Mouse (Mus musculus) stomach, embryonic 15.5 days (tissue): ENCODE results near the gene 1700113H08Rik. TPM values are rescaled to one million over a fixed set of nuclear protein-coding genes. Genes with fewer than 3 reads are reported as not detected.

Experiments used
- ATAC-seq: fragments of 200-750 bp; cut with Nextera tagmentation; 2 replicates; pipeline ENCODE4 v1.8.0; 2017; ENCODE audit warnings: low read depth, moderate number of reproducible peaks, moderate TSS enrichment; ENCODE audit not compliant: insufficient read depth, low FRiP score
- H3K27ac ChIP-seq: fragments of 300-500 bp; sonication (generic); 2 replicates; pipeline ENCODE4 v1.5.1; 2015; ENCODE audit warnings: mild to moderate bottlenecking, inconsistent platforms
- H3K27me3 ChIP-seq: fragments of 300-500 bp; sonication (generic); replicated peaks from 2 replicates; pipeline ENCODE4 v1.6.1; 2015; ENCODE audit warnings: inconsistent platforms
- H3K36me3 ChIP-seq: fragments of 300-500 bp; sonication (generic); 2 replicates; pipeline ENCODE4 v1.6.1; 2015; ENCODE audit warnings: inconsistent platforms
- H3K4me1 ChIP-seq: fragments of 300-500 bp; sonication (generic); 2 replicates; pipeline ENCODE4 v1.6.1; 2015; ENCODE audit warnings: inconsistent platforms
- H3K4me2 ChIP-seq: fragments of 300-500 bp; sonication (generic); 2 replicates; pipeline ENCODE4 v1.6.1; 2015; ENCODE audit warnings: mild to moderate bottlenecking, inconsistent platforms
- H3K4me3 ChIP-seq: fragments of 300-500 bp; sonication (generic); replicated peaks from 2 replicates; pipeline ENCODE4 v1.5.1; 2015; ENCODE audit warnings: inconsistent platforms
- H3K9ac ChIP-seq: fragments of 300-500 bp; sonication (generic); 2 replicates; pipeline ENCODE4 v1.6.1; 2015; ENCODE audit warnings: inconsistent platforms
- H3K9me3 ChIP-seq: fragments of 300-500 bp; sonication (generic); 2 replicates; pipeline ENCODE4 v1.6.1; 2016; ENCODE audit warnings: inconsistent platforms
- WGBS: fragments of 180-500 bp; shearing (Covaris S2); methylation state at CpG from one replicate; pipeline ENCODE4 v1.1.7; 2015; 5-methylcytosine and 5-hydroxymethylcytosine counted together
- polyA plus RNA-seq: library from polyadenylated mRNA; unstranded; fragments of >200 nt; fragmentation: Nextera tagmentation; extraction: Ambion mirVana; gene quantifications from 2 replicates; pipeline ENCODE4 v1.2.1, GENCODE M21; 2015

Gene 1700113H08Rik
- polyA plus RNA-seq, 1 experiment from 2014 or later: 0.14 TPM

GRCm38 (mm10) chr10:87037062-87037461 is 20.8 kb upstream of the 1700113H08Rik start:
- H3K4me1 ChIP-seq: peaks cover 2% of the 10 kb centered on the region; the same call in 1 of the 2 replicates
- no peak overlapping the region for H3K27ac ChIP-seq
- WGBS: 37% methylated on average over 5 of the region's 5 CpGs
- H3K27me3 ChIP-seq: 0 out of 2 replicates have a peak, but pooled peaks cover 5% of the 10 kb centered on the region
- no peak overlapping the region for H3K9ac ChIP-seq
- no peak for ATAC-seq
- no peaks in the 10 kb centered on the region for H3K9me3 ChIP-seq
- H3K4me3 ChIP-seq: no peak overlapping the region
- no peak overlapping the region for H3K4me2 ChIP-seq
- H3K36me3 ChIP-seq: no peaks in the 10 kb centered on the region

DNA sequence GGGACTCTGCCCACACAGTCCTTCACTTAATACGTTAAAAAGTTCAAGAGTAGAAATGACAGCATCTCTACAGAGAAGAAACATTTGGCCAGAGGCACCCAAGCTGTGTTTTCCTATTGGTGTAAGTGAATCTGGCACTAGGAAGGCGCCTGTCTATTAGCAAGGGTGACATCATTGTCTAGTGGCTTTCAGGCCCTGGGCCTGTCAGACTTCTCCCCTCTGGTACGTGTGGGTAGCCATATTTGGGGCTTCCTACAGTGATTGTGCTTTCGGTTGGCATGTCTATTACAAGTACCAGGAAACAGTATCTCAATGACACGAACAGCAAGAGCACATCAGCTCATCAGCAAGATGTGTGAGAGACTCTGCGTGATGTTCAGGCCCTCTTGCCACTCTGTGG is 18.5 kb upstream of the 1700113H08Rik start:
- H3K9me3 ChIP-seq: no peaks in the 10 kb centered on the region
- WGBS: 72% methylated on average over 6 of the region's 6 CpGs
- ATAC-seq: no peak

GRCm38 (mm10) chr10:87039800-87040199 is 18.0 kb upstream of the 1700113H08Rik start:
- H3K27ac ChIP-seq: no peak overlapping the region
- H3K4me2 ChIP-seq: no peak overlapping the region
- ATAC-seq: no peak
- no peaks in the 10 kb centered on the region for H3K9me3 ChIP-seq
- H3K36me3 ChIP-seq: no peaks in the 10 kb centered on the region
- peaks cover 2% of the 10 kb centered on the region; the same call in 1 of the 2 replicates for H3K4me1 ChIP-seq
- WGBS: 88% methylated on average over 3 of the region's 3 CpGs
- H3K9ac ChIP-seq: no peak overlapping the region
- 0 out of 2 replicates have a peak, but pooled peaks cover 5% of the 10 kb centered on the region for H3K27me3 ChIP-seq
- H3K4me3 ChIP-seq: no peak overlapping the region

More for the DNA sequence above, 18.5 kb upstream of the 1700113H08Rik start:
- Histone ChIP-seq H3K36me3 (no peaks in the 10 kb centered on the region), H3K27ac (no peak overlapping the region), H3K4me1 (peaks cover 2% of the 10 kb centered on the region; the same call in 1 of the 2 replicates), H3K4me2 (no peak overlapping the region), H3K9ac (no peak overlapping the region), H3K27me3 (0 out of 2 replicates have a peak, but pooled peaks cover 5% of the 10 kb centered on the region), H3K4me3 (no peak overlapping the region)

GRCm38 (mm10) chr10:87041265-87041664 is 16.6 kb upstream of the 1700113H08Rik start:
- H3K4me3 ChIP-seq: no peak overlapping the region
- no peak overlapping the region for H3K9ac ChIP-seq
- no peak for ATAC-seq
- H3K27me3 ChIP-seq: 0 out of 2 replicates have a peak, but pooled peaks cover 3% of the 10 kb centered on the region
- no peaks in the 10 kb centered on the region for H3K36me3 ChIP-seq
- WGBS: 85% methylated on average over 7 of the region's 7 CpGs
- H3K4me1 ChIP-seq: peaks cover 2% of the 10 kb centered on the region; the same call in 1 of the 2 replicates
- H3K4me2 ChIP-seq: no peak overlapping the region
- no peak overlapping the region for H3K27ac ChIP-seq
- H3K9me3 ChIP-seq: no peaks in the 10 kb centered on the region

- 45% methylated on average over 3 of the region's 3 CpGs for WGBS
- Histone ChIP-seq H3K4me2 (no peak overlapping the region), H3K9ac (no peak overlapping the region), H3K4me1 (no peaks in the 10 kb centered on the region), H3K27me3 (no peaks in the 10 kb centered on the region), H3K36me3 (no peaks in the 10 kb centered on the region), H3K27ac (no peak overlapping the region), H3K4me3 (no peak overlapping the region), H3K9me3 (no peaks in the 10 kb centered on the region)
- ATAC-seq: no peak
Observed at GRCm38 (mm10) chr10:87045273-87045672, 12.6 kb upstream of the 1700113H08Rik start.

DNA sequence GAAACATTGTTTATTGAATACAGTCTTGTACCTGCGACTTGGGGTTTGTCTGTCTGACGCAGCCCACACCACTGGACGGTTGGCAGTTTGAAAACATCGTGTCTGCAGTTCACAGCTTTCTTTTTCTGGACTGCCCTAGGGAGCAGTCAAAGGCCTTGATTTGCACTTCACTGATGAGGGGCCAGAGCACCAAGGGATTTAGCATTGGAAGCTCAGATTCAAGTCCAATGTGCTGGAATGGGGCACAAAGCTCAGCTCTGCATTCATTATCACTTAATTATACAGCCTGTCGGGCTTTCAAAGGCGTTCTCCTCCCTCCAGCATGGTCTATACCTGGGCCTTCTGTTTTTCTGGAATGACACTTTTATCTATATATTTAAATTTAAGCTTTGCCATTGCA is 11.4 kb upstream of the 1700113H08Rik start:
- H3K4me3 ChIP-seq: no peak overlapping the region
- WGBS: 37% methylated on average over 6 of the region's 6 CpGs
- no peaks in the 10 kb centered on the region for H3K9me3 ChIP-seq
- H3K9ac ChIP-seq: no peak overlapping the region
- H3K4me2 ChIP-seq: no peak overlapping the region
- H3K27me3 ChIP-seq: no peaks in the 10 kb centered on the region
- no peaks in the 10 kb centered on the region for H3K4me1 ChIP-seq
- no peaks in the 10 kb centered on the region for H3K36me3 ChIP-seq
- no peak for ATAC-seq
- H3K27ac ChIP-seq: no peak overlapping the region

DNA sequence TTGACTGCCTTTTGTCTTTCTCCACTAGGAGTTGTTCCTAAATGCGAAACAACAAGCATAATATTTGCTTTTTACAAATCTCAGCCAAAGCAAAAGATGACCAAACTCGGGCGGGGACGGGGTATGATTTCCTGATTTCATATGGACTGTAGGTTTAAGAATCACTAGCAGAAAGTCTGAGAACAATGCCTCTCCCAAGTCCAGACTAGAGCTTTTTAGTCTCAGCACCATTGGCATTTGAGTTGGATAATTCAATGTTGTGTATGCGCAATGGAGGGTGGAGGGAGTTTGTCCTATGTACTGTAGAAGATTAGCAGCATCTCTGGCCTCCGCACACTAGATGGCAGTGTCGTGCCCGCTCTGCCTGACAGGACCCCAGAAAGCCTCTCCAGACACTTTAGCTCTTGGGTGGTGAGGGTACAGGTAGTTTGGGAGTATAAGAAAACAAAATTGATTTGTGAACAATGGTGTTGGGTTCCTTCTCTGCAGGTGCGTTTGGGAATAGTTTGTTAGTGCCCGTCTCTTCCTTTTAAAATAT is 10.8 kb upstream of the 1700113H08Rik start:
- Histone ChIP-seq H3K9me3 (no peaks in the 10 kb centered on the region), H3K4me2 (no peak overlapping the region), H3K27me3 (no peaks in the 10 kb centered on the region), H3K36me3 (no peaks in the 10 kb centered on the region), H3K4me1 (no peaks in the 10 kb centered on the region), H3K27ac (no peak overlapping the region), H3K9ac (no peak overlapping the region), H3K4me3 (no peak overlapping the region)
- 78% methylated on average over 10 of the region's 10 CpGs for WGBS
- ATAC-seq: no peak

GRCm38 (mm10) chr10:87049179-87049578 is 8.7 kb upstream of the 1700113H08Rik start:
- no peak for ATAC-seq
- H3K27me3 ChIP-seq: no peaks in the 10 kb centered on the region
- no peaks in the 10 kb centered on the region for H3K9me3 ChIP-seq
- H3K9ac ChIP-seq: no peak overlapping the region
- WGBS: 73% methylated on average over 3 of the region's 3 CpGs
- no peaks in the 10 kb centered on the region for H3K4me1 ChIP-seq
- no peak overlapping the region for H3K4me3 ChIP-seq
- no peak overlapping the region for H3K4me2 ChIP-seq
- no peak overlapping the region for H3K27ac ChIP-seq
- no peaks in the 10 kb centered on the region for H3K36me3 ChIP-seq

GRCm38 (mm10) chr10:87051714-87052113 is 6.1 kb upstream of the 1700113H08Rik start:
- Histone ChIP-seq H3K36me3 (no peaks in the 10 kb centered on the region), H3K4me3 (no peak overlapping the region), H3K4me2 (no peak overlapping the region), H3K27ac (no peak overlapping the region), H3K9ac (no peak overlapping the region), H3K4me1 (no peaks in the 10 kb centered on the region), H3K9me3 (no peaks in the 10 kb centered on the region), H3K27me3 (no peaks in the 10 kb centered on the region)
- peak; percentile 91 for ATAC-seq
- 29% methylated on average over 4 of the region's 4 CpGs for WGBS

DNA sequence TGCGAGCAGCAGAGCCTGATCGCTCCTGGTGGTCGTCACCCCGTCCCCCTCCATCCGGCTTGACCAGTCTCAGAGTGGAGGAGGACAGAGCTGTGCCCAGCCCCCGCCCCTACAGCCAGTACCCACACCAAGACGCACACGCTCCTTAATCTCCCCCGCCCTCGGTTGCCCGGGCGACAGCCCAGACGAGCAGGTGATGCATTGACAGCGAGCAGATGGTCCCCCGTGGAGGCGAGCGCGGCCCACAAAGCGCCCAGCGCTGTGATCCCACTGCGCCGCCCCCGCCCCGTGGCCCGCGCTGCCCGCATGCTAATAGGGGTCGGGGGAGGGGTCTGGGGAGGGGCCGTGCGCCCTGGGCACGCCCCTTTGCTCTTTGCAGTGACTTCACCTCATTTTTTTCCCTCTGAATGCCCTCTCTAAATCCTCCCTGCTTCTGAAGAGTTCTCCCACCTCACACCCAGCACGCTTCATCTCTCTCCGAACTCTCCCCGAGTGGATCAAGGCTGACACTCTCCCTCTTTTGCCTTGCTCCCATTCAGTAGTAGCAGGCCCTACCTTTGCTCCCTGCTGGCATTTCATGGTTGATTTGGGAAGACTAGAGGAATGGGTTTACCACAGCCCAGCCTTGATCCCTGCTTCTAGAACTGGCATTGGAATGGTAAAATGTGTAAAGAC is 543 bp downstream of the 1700113H08Rik start:
- 1% methylated on average over 24 of the region's 34 CpGs for WGBS
- no peak overlapping the region for H3K9ac ChIP-seq
- H3K27me3 ChIP-seq: peaks cover 5% of the 10 kb centered on the region; the same call in 1 of the 2 replicates
- H3K4me3 ChIP-seq: peak overlapping the region; percentile 42
- H3K27ac ChIP-seq: no peak overlapping the region
- no peaks in the 10 kb centered on the region for H3K9me3 ChIP-seq
- peaks cover 9% of the 10 kb centered on the region for H3K4me1 ChIP-seq
- peak overlapping the region; percentile 86 for H3K4me2 ChIP-seq
- ATAC-seq: peak; percentile 84; the same call in 1 of the 2 replicates
- no peaks in the 10 kb centered on the region for H3K36me3 ChIP-seq

DNA sequence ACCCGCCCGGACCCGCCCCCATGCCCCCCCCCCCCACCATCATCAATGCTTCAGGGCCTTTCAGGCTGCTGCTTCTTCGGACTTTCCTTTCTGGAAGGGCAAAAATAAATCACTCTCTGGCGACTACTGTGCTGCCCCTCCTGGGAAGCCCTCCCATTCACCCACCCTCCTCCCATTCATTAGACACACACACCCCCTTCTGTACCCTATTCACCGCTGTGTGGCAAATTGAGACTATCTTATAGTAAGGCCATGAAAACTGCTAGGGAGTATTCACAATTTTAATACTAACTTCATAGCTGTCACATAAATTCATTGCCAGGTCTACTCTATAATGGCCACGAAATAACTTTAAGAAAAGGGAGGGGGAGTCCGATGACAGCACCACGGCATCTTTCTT is 1.1 kb downstream of the 1700113H08Rik start:
- Histone ChIP-seq H3K4me2 (peak overlapping the region; percentile 86), H3K4me1 (peaks cover 9% of the 10 kb centered on the region), H3K9me3 (no peaks in the 10 kb centered on the region), H3K4me3 (no peak overlapping the region), H3K27me3 (peaks cover 5% of the 10 kb centered on the region; the same call in 1 of the 2 replicates), H3K27ac (no peak overlapping the region), H3K36me3 (no peaks in the 10 kb centered on the region), H3K9ac (no peak overlapping the region)
- WGBS: 25% methylated on average over 9 of the region's 9 CpGs
- ATAC-seq: no peak

DNA sequence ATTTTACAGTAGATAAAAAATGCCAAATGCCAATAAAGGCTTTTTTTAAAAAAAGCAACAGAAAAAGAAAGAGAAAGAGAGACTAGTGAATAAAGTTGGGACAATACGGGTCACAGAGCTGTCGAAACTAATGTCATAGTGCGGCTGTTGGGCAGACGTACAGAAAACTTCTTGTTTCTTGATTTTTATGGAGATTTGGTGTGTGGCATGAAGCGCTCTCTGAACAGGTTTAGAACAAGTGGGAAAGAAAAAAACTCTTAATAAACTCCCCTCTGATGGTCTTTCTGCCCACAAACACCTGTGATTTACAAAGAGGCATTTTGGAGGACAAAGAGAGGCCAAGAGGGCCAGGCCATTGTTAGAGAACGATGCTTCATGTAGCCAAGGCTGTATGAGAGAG is 1.6 kb downstream of the 1700113H08Rik start:
- ATAC-seq: no peak
- Histone ChIP-seq H3K27me3 (peaks cover 5% of the 10 kb centered on the region; the same call in 1 of the 2 replicates), H3K36me3 (no peaks in the 10 kb centered on the region), H3K9ac (no peak overlapping the region), H3K27ac (no peak overlapping the region), H3K4me3 (no peak overlapping the region), H3K4me1 (peaks cover 9% of the 10 kb centered on the region), H3K9me3 (no peaks in the 10 kb centered on the region), H3K4me2 (no peak overlapping the region)
- 81% methylated on average over 6 of the region's 6 CpGs for WGBS
